Mouse (Mus musculus): ENCODE measurements around the gene Mtmr12.

GRCm38 (mm10) chr15:12226908-12227307, 22.1 kb downstream of the Mtmr12 start:
- TF ChIP-seq CTCF (IDR thresholded peaks at IDR 0.05; ENCODE audit: borderline replicate concordance, insufficient read depth, low read depth, low read length) (no peak), POLR2A (IDR thresholded peaks at IDR 0.05; ENCODE audit: borderline replicate concordance, insufficient read depth, low read length) (no peak)
